Mouse (Mus musculus) WW6 (cell line): ENCODE results near the gene Hpca.

Experiments
- DNase-seq: peaks from one replicate; pipeline ENCODE4 v3.0.0-alpha.2; 2013; ENCODE audit warnings: low read depth, low spot score

Gene Hpca

DNA sequence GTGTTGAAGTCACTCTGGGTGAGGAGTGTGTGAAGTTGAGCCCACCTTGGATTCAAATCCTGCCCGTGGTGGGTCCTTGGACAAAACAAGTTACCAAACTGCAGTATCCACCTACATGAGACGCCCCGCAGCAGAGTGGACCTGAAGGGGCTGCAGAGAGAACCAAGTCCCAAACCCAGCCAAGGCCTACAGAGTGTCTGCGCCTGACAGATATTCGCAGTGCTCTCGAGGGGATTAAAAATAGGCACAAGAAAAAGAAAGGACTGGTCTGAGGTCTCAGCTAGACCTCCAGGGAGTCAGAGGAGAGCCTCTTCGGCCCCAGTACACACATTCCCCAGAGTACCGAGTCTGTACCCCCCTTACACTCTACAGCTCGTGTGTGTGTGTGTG lies 14.3 kb upstream of the Hpca start:
- DNase-seq, result no peak

DNA sequence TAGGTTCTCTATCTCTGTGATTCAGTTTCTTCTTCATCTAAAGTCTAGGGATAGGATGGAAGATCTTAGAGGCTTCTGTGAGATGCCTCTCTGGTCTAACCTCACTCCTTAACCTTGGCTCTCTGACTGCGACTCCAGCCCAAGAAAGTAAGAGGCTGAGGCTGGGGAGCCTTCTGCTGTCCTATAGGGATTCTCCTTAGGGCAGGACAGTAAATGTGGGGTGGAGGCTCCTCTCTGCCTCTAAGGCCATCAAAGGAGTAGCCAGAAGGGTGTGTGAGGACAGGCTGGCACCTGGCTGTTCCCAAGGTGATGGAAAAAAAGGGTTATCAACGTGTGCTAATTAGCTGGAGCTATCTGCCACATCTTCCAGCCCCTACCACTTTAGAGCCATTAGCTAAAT lies 13.8 kb upstream of the Hpca start:
- no peak for DNase-seq

DNA sequence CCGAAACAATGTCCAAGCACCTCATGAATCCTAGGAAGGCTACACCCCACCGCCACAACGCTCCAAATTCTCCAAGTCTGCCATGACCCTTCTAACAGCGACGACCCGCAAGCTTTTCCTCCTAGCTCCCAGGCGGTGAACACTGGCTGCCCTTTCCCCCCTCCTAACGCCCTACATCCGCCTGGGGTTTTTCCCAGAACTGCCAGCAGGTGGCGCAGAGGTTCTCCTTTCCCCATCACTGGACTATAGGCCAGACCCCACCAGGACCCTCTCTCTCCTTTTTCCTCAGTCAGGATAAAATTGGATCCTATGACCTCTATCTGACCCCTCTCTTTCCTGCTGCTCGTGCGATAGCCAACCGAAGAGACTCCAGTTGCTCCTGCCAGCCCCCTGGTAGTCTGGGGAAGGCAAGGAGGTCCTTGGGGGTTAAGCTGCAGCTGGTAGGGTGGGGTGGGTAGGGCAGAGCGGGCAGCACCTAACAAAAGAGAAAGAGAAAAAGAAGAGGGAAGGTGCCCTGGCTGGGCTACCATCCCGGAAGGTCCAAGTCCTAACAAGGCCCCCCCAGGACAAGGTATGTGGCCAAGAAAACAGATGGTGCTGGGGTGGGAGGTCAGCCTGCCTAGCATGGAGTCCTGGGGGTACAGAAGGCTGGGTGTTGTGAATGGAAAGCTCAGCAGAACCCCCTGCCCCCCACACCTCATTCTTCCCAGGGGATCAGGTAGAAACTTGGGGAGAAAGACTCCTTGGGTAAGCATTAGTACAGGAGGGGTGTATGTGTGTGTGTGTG lies 13.2 kb upstream of the Hpca start:
- DNase-seq, result peak; percentile 56

DNA sequence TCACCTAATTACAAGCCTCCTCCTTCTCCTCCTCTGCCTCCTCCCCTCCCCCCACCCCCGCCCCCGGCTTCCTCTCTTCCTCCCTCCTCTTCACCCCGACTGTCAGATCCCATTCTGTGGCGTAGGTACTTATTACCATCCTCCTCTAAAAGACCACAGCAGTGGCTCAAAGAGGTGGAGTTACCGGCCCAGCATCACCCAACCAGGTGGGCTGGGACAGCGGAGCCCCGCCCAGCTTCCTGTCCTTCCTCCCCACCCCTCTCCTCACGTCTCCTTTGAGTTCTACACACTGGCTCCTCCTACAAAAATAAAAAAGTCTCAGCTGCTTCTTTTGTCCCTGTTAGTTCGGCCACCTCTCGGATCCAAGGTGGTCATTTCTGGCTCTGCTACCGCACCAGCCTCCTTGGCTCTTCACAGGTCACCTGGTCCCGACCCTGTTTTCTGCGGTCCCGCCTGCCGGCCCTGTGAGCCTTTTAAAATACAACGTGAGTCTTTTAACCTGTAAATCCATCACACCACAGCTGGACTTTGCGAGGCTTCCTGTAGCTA lies 9.0 kb upstream of the Hpca start:
- DNase-seq, result peak; percentile 65

DNA sequence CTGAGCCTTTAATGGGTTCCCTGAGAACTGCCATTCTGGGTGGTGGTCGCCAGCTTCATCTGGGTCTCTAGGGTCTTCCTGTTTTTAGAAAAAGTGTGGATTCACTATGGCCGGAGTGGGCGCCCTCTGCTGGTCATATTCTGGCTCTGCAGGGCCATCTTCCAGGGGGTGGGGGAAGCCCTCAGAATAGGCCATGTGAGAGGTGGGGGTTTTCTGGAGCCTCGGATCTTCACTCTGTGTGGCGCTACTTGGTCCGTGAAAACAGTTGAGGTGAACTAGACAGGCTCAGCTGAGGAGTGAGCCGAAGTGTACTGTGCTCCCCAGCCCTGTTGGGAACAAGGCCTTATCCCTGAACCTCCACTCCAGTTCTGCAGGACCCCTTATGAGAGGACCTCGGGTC lies 8.3 kb upstream of the Hpca start:
- DNase-seq, result no peak

DNA sequence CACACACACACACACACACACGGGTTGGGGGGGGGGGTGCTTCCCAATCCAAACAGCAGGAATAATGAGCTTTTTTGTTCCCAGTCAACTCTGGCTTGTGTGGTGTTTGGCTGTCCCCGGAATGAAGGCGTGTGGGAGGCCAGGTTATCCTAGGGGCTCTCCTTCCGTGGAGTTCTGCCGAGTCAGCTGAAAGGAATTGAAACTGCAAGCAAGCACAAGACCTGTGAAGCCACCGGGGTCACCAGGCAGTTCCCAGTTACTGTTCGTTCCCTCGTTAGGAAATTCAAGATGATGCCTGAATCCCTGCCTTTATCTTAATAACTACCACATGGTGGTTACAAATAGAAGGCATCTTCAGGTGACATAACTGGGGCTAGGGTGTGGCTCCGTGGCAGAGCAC lies 7.6 kb upstream of the Hpca start:
- no peak for DNase-seq

DNA sequence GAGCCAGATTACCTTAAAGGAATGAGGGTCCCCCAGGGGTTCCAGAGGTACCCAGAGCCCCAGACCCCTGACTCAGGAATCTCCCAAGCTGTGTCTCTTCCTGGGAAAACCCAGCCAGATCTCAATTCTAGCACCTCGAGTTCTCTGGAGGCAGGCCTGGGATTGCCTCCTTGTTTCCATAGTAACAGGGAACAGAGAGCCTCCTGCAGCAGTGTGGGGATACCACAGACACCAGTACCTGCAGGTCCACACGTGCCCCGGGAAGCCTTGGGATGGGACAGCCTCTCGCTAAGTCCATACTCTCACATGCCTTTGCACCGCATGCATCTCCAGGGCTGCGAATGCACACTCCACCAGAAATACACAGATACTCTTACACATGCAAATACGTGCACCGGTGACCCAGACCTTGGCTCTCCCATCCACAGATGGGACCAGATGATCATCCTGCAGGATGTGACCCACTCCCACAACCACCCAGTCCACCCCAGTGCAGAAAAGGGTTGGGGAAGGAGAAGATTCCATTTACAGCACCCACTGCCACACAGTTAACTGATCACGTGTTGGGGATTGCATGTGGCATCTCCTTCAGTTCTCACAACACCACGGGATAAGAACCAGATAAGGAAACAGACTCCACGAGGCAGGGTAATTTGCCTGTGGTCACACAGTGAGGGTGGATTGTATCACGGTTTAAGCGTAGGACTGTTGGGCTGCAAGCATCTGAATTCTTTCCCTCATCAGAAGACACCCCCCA lies 6.9 kb upstream of the Hpca start:
- no peak for DNase-seq

DNA sequence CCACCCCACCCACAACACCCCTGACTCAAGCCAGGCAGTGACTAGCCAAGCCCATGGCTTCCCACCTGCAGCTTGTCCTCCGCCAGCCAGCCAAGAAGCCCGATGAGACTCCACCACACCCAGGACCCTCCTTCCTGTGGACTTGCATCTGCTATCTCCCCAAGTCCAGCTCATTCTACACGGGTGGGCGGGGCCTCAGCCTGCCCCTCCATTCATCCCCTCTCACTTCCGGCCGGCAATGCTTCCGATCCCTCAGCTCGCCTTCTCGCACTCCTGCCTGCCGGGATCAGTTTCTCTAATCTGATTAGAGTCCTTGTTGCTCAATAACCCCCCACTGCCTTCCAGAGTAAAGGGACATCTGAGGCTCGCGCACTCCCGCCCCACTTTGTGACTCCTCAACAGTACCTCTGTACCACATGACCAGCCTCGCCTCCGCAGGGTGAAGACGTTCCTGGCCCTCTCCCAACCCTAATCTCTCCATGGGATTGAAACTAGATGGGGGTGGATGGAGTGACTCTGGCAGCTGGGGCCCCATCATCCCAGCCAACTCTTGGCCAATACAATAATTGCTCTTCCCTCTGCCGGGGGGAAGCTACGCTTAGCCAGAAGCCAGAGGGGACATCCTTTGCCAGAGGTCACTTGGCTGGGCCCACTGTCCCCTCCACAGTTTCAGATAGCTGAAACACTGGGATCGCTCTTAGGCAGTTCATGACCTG lies 4.1 kb upstream of the Hpca start:
- DNase-seq, result no peak

DNA sequence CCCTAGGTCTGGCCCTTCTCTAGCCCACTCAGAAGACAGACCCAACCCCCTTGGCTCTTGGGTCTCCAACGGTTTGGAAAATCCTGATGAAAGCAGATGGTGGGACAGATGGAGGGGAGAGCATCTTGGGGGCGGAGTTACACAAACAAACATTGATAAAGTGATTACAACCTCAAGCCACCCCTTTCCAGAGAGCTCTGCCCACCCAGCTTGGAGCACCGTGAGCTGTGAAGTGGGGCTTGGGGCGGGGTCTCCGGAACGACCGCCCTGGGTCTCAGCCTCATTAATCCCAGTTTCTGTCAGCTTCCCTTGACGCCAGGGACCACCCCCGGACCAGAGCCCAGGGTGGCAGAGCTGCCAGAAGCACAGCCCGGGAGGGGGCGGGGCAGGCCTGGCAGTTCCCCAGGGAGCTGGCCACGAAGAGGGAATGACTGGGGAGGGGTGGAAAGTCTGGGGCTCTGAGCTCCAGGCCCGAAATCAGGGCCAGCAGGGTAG lies 2.9 kb upstream of the Hpca start:
- no peak for DNase-seq

DNA sequence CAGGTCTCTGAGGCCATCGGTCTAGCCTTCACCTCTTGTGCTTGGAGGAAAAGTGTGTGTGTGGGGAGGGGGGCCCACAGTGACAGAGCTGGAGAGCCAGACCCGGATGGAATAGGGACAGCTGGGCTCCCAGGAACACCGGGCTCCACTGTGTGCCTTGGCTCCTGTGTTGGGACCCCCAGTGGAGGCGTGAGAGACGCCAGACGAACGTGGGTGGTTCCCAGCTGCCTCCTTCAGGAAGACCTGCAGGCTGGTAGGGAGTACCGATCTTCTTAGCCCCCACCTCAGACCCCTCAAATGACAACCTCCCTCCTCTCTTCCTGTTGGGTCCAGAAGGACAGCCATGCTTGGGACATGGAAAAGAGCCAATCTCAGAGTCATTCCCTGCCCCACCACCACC lies 883 bp upstream of the Hpca start:
- DNase-seq, result no peak

DNA sequence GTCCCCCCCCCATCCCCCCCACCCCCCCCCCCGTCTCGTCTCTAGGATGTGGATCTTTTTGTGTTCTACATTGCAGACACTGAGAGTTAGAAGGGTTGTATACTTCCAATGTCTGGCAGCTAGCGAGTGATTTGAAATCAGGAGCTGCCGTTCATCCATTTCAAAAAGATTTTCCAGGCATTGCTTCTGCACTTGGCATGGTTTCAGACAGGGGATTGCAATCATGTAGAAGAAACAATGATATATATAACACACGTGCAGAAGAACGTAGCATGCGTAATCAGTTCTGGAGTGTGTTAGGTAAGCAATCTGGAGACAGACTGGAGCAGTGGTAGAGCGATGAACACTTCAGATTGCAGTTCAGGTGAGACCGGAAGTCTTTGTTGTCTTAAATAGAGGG lies 271 bp upstream of the Hpca start:
- DNase-seq, result no peak

DNA sequence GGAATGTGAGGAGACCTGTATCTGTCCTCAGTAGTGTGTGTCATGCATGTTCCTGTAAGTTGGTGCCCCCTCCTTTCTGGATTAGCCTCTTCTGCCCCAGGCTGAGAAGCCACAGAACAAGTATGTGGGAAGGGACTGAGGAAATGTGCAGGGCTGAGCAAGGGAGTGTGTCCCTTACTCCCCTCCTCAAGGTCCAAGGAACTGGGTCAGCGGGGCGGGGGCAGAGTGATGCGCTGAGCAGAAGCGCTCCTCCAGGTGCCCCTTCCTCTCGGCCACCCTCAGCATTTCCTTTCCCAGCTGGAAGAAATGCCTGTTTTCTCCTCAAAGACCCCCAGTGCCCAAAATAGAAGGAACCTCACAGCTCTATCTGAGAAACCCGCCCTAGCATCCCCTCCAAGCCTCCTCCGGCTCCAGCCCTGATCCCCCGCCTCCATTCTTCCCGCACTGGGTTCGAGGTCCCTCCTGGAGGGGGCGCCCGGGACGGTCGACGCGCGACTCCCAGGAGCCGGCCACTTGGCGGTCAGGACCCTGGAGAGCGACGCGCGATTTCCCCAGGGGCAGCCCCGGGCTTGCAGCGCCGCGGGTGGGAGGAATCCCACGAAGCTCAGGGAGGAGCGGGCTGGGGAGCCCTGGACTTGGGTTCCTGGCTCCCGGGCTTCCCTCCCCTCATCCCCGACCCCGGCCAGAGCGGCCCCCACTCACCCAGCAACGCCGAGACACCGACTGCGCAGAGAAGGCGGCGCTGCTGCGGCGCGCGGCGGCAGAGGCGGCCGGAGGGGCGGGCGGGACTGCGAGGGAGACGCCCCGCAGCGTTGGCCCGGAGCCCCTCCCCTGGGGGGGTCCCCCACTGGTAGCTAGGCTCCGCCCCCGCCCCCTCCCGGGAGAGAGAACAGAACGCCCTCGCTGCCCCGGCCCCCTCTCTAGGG lies 1.1 kb downstream of the Hpca start:
- peak; percentile 55 for DNase-seq

DNA sequence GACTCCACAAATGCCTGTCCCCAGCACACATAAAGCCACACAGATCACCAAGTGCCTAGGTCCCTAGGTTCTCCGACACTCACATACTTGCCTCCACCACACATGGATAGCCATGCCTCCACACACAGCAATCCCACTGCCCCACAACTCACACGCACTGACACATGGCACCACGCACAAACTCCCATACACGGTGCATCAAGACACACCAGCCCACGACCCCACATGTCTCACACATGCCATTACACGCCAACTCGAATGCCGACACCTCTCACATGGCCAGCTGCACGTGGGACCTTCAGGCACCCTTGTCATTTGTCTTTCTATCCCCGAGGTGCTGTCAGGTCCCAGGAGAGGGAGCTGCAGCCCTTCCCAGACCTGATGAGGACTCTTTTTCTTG lies 2.1 kb downstream of the Hpca start:
- no peak for DNase-seq

DNA sequence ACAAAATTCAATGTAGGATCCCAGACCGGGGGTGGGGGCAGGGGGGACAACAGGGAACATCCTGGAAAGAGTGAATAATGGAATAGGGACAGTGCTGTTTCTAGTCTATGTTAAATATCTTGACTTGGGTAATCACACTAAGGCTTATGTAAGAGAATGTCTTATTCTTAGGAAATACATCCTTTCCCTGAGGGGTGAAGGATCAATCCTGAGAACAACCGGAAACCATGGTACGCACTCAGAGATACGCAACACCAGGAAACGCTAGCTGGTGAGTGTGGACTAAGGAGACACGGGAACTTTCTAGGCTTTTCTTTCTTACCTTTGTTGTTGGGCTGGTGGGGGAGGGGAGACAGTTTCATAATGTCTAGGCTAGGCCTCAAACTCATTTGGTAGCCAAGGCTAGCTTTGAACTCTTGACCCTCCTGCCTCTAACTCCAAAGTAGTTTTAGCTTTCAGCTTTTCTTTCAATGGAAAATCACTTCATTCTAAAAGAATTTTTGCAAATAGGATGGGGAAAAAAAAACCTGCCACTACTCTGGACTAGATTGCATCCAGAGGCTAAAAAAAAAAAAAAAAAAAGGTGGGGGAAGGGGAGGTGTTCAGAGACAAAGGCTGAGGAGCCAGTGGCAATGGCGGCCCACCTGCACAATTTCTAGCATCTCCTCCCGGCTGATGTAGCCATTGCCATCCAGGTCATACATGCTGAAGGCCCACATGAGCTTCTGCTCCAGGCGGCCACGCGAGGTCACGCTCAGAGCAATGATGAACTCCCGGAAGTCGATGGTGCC lies 3.9 kb downstream of the Hpca start:
- DNase-seq, result no peak

DNA sequence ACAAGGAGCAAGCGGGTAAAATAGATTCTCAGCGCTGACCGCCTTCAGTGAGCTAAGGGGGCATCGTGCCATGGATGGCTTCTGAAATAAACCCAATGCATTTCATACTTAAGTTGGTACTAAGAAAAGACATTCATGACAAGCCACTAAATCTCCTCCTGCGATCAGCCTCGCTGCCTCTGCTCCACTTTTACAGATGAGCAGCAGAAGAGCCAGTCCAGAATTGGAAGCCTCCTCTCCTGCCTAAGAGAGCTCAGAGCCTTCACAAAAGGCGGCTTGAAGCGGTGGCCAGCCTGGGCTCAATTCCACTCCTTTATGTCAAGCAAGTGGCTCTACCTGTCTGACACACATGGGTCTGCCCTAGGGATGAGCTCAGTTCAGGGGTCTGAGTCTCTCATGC lies 5.1 kb downstream of the Hpca start:
- no peak for DNase-seq

DNA sequence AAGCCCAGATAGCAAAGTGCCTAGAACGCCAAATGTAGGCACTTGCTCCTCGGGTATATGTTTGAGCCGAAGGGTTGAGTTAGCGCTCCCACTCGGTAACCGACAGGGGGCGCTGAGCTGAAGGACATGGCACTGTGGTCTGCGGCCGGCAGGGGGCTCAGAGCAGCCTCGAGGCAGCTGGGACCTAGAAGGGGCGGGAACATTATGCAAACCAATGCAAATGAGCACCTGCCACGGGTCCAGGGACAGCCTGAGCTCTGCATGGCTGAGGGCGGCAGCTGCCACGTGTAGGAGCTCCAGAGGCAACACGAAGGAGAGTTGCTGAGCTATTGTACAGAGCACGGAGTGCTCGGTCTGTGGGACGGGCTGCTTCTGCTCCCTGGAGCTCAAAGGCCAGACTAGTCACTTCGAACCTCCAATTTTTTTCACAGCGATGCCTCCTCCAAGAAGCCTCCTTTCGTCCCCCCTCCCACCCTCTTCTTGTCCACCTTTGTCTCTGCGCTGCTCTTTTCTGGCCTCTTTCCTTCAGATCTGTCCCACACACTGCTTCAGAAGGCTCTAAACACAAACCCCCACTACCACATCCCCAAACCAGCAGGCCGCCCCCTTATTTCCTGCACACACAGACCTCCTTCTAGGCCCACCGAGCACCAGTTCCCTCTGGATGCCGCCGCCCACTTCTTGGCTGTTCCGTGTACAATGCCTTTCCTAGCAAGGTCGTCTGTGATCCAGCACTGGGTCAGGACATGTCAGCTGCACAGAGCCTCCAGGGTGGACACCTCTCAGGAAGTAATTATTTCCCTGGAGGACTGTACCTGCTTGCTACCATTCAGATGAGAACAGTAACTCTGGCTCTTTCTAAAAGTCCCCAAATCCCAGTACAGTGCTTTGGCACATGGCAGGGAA lies 8.5 kb downstream of the Hpca start:
- peak; percentile 89 for DNase-seq

DNA sequence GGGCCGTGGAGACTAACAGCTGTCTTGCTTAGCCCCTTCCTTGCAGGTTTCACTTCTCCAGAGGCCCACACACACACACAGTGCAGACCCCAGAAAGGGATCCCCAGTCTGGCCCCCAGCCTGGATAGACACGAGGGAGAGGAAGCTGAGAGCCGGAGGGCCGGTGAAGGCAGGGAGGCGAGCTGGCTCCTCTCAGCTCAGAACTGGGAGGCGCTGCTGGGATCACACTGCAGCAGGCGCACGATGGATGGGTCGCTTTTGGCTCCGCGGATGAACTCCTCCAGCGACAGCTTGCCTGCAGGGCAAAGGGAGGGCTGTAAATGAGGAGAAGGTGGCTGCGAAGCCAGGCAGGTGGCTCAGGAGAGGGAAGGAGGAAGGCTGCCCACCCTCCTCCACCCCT lies 9.6 kb downstream of the Hpca start:
- no peak for DNase-seq

DNA sequence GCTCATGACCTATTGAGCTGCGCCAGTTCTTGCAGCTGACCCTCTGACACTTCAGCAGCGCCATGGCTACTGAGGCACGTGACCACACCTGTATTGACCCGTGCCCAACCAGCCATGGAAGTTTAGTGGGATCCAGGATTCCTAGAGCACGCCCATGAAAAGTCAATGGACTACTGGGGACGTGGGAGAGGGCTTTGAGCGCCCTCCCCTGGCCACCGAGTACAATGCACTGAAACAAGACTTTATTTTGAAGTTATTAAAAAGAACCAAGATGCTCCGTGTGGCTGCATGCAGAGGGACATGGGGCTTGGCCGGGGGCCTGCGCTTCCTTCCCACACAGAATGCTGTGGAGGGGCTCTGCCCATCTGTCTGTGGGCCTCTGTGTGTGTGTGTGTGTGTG lies 10.5 kb downstream of the Hpca start:
- no peak for DNase-seq

DNA sequence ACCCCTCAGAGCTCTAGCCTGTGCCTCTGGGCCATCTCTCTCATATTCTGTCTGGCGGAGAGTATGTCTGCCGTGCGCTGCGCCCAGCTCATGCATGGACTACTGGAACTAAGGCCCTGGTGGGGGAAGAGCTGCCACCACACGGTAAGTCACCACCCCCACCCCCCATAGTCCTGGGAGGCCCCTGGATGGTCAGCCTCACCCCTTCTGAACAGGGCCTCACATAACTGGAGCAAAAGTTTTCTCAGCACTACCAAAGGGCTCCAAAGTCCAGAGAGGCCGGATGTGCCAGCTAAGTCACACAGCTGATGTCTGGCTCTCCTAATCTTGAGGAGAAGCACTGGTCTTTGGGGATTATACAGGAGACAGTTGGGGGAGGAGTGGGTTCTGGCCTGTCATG lies 11.0 kb downstream of the Hpca start:
- no peak for DNase-seq
